Mouse (Mus musculus) embryonic facial prominence, embryonic 13.5 days (tissue): ENCODE measurements around the gene Gtpbp1. TPM values are rescaled to one million over a fixed set of nuclear protein-coding genes. Genes with fewer than 3 reads are reported as not detected.

ENCODE experiments used
- polyA plus RNA-seq: library from polyadenylated mRNA; unstranded; fragments of >200 nt; fragmentation: Nextera tagmentation; extraction: Ambion mirVana; gene quantifications from 2 replicates; pipeline ENCODE4 v1.2.1, GENCODE M21; 2015

Gene Gtpbp1
- polyA plus RNA-seq, 1 experiment from 2014 or later, result 42.2 TPM

Other genes starting within 250 kb of the Gtpbp1 start
- 100 and 112 TPM in 2 replicates for gene Csnk1e, start 235.3 kb upstream of the Gtpbp1 start, polyA plus RNA-seq
- gene Kcnj4, start 185.6 kb upstream of the Gtpbp1 start, polyA plus RNA-seq, result not detected in 2 replicates
- 89.9 and 99.5 TPM in 2 replicates for gene Kdelr3, start 174.4 kb upstream of the Gtpbp1 start, polyA plus RNA-seq
- gene Ddx17, start 144.1 kb upstream of the Gtpbp1 start, polyA plus RNA-seq, result 61.4 and 65.8 TPM in 2 replicates
- 2.2 TPM in 2 replicates for gene Dmc1, start 85.7 kb upstream of the Gtpbp1 start, polyA plus RNA-seq
- gene Fam227a, start 31.9 kb upstream of the Gtpbp1 start, polyA plus RNA-seq, result 2.2 and 2.5 TPM in 2 replicates
- gene Cby1, start 31.6 kb upstream of the Gtpbp1 start, polyA plus RNA-seq, result 60.7 and 66.0 TPM in 2 replicates
- 238 TPM in 2 replicates for gene Tomm22, start 20.0 kb upstream of the Gtpbp1 start, polyA plus RNA-seq
- 26.1 and 28.3 TPM in 2 replicates for gene Josd1, start 2.9 kb upstream of the Gtpbp1 start, polyA plus RNA-seq
- gene Sun2, start 51.7 kb downstream of the Gtpbp1 start, polyA plus RNA-seq, result 7.3 and 8.0 TPM in 2 replicates
- 69.2 and 74.4 TPM in 2 replicates for gene Dnal4, start 87.0 kb downstream of the Gtpbp1 start, polyA plus RNA-seq
- 4.7 and 5.4 TPM in 2 replicates for gene Nptxr, start 113.9 kb downstream of the Gtpbp1 start, polyA plus RNA-seq
- gene Npcd, start 143.4 kb downstream of the Gtpbp1 start, polyA plus RNA-seq, result 0.32 and 0.39 TPM in 2 replicates
- gene Cbx6, start 143.8 kb downstream of the Gtpbp1 start, polyA plus RNA-seq, result 54.7 and 56.7 TPM in 2 replicates
- 11.0 and 13.1 TPM in 2 replicates for gene Apobec3, start 200.8 kb downstream of the Gtpbp1 start, polyA plus RNA-seq